Mouse (Mus musculus) forebrain, embryonic 16.5 days (tissue): Measurements from ENCODE around the gene Chil5. TPM values are rescaled to one million over a fixed set of nuclear protein-coding genes. Genes with fewer than 3 reads are reported as not detected.
"Not testable (repeated sequence)": the region's sequence is repeated elsewhere in the genome, so short reads cannot be mapped to it uniquely, and the experiment has no call there.

ENCODE experiments used
- ATAC-seq: fragments of 200-750 bp; cut with Nextera tagmentation; 2 replicates; pipeline ENCODE4 v1.8.0; 2017; ENCODE audit warnings: mild to moderate bottlenecking, moderate library complexity
- H3K27ac ChIP-seq: fragments of 300-500 bp; sonication (generic); 2 replicates; pipeline ENCODE4 v1.5.1; 2014; ENCODE audit warnings: low read length, control low read depth
- H3K27me3 ChIP-seq: fragments of 300-500 bp; sonication (generic); replicated peaks from 2 replicates; pipeline ENCODE4 v1.6.1; 2014; ENCODE audit warnings: low read length; ENCODE audit not compliant: control insufficient read depth, insufficient read depth
- H3K36me3 ChIP-seq: fragments of 300-500 bp; sonication (generic); 2 replicates; pipeline ENCODE4 v1.6.1; 2014; ENCODE audit not compliant: control insufficient read depth, insufficient read depth
- H3K4me1 ChIP-seq: fragments of 300-500 bp; sonication (generic); replicated peaks from 2 replicates; pipeline ENCODE4 v1.6.1; 2014; ENCODE audit warnings: low read length; ENCODE audit not compliant: control insufficient read depth, insufficient read depth
- H3K4me2 ChIP-seq: fragments of 300-500 bp; sonication (generic); 2 replicates; pipeline ENCODE4 v1.6.1; 2014; ENCODE audit warnings: mild to moderate bottlenecking, low read length, control low read depth
- H3K4me3 ChIP-seq: fragments of 300-500 bp; sonication (generic); replicated peaks from 2 replicates; pipeline ENCODE4 v1.5.1; 2014; ENCODE audit warnings: mild to moderate bottlenecking, low read length, control low read depth
- H3K9ac ChIP-seq: fragments of 300-500 bp; sonication (generic); replicated peaks from 2 replicates; pipeline ENCODE4 v1.6.1; 2014; ENCODE audit warnings: low read depth, low read length, control low read depth
- H3K9me3 ChIP-seq: fragments of 300-500 bp; sonication (generic); 2 replicates; pipeline ENCODE4 v1.6.1; 2016; ENCODE audit warnings: low read length; ENCODE audit not compliant: control insufficient read depth
- WGBS: fragments of 180-500 bp; shearing (Covaris S2); extraction: QIAGEN DNeasy Blood & Tissue Kit; methylation state at CpG from one replicate; pipeline ENCODE4 v1.1.7; 2014; 5-methylcytosine and 5-hydroxymethylcytosine counted together
- polyA plus RNA-seq: library from polyadenylated mRNA; unstranded; fragments of >200 nt; fragmentation: Nextera tagmentation; extraction: Ambion mirVana; gene quantifications from 2 replicates; pipeline ENCODE4 v1.2.1, GENCODE M21; 2015

Chil5 gene
- not detected in 2 replicates for polyA plus RNA-seq

DNA sequence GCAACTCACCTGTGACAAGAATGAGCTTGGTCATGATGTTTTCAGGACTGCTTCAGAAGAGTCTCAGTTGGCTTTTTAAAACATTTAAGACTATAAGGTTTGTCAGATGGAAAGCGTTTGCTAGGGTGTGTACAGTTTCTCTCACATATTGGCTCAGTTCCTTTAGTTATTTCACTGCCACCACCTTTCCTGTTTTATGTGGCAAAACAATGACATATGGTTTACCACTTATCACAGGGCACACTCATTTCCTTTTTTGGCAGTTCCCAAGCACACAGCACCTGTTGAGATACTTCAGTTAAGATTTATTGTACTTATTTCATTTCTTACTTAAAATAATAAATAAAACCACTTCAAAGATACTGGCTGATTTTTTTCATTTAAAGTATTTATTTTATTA, at the start of gene Chil5:
Gene Chil5, minus strand, starts transcription at position 34 of the 400 bp plus-strand sequence.
- WGBS = 73% methylated on average over 1 of the region's 1 CpGs
- no peaks in the 10 kb centered on the region for H3K27me3 ChIP-seq

DNA sequence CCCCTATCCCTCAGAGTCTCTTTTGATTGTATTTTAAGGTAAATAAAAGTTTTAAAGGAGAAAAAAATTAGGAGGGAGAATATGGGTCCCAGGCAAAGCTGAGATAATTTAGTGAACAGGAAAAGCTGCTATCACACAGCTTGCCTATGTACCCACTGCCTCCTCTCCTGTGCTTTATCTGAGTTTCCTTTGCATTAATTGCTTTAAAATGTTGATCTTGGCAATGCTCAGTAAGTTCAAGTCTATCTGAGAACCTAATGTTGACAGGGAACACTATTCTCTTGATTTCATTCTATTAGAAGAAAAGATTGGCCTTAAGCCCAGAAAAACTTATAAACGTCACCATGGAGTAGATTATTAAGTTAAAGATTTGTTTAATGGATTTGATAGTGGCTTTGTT, 42.2 kb upstream of the Chil5 start:
- no peaks in the 10 kb centered on the region for H3K27me3 ChIP-seq
- WGBS = 44% methylated on average over 1 of the region's 1 CpGs
- no peak overlapping the region for H3K9ac ChIP-seq
- no peaks in the 10 kb centered on the region for H3K36me3 ChIP-seq
- no peaks in the 10 kb centered on the region for H3K9me3 ChIP-seq
- no peak for ATAC-seq
- no peak overlapping the region for H3K27ac ChIP-seq
- no peak overlapping the region for H3K4me3 ChIP-seq
- H3K4me1 ChIP-seq = no peaks in the 10 kb centered on the region
- no peak overlapping the region for H3K4me2 ChIP-seq

More for the DNA sequence above, at the start of gene Chil5:
- Histone ChIP-seq H3K4me3 (no peak within 1 kb of the TSS), H3K4me1 (no peaks in the 10 kb centered on the region), H3K9me3 (no peaks in the 10 kb centered on the region), H3K4me2 (no peak within 1 kb of the TSS), H3K27ac (no peak within 1 kb of the TSS), H3K36me3 (no peaks in the 10 kb centered on the region), H3K9ac (no peak within 1 kb of the TSS)
- no peak for ATAC-seq

DNA sequence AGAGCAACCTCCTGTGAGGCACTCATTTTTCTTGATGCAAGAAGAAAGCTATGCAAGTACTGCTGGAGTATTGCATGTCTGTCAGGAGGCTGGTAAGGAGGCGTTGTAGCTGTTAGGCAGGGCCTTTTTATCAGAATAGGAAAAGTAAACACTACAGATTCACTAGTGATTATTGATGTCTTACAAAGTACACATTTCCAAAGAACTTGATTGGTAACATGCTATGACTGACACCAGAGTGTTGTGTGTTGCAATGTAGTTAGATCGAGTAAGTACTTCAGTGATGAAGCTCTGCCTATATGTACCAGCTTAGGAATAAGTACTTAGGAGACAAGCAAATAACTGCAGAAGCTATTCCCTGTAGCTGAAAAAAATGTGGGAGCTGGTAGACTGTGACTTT, 38.4 kb upstream of the Chil5 start:
- Histone ChIP-seq H3K9ac (no peak overlapping the region), H3K27me3 (no peaks in the 10 kb centered on the region), H3K4me1 (no peaks in the 10 kb centered on the region), H3K9me3 (no peaks in the 10 kb centered on the region), H3K4me3 (no peak overlapping the region), H3K36me3 (no peaks in the 10 kb centered on the region), H3K27ac (no peak overlapping the region), H3K4me2 (no peak overlapping the region)
- no peak for ATAC-seq
- 80% methylated on average over 2 of the region's 2 CpGs for WGBS

DNA sequence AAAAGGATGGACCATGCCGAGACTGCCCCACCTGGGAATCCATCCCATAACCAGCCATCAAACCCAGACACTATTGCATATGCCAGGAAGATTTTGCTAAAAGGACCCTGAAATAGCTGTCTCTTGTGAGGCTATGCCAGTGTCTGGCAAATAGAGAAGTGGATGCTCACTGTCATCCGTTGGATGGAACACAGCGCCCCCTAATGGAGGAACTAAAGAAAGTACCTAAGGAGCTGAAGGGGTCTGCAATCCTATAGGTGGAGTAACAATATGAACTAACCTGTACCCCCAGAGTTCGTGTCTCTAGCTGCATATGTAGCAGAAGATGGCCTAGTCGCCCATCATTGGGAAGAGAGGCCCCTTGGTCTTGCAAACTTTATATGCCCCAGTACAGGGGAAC, 35.1 kb upstream of the Chil5 start:
- H3K9me3 ChIP-seq, H3K27ac ChIP-seq, H3K4me3 ChIP-seq, H3K4me1 ChIP-seq, ATAC-seq, H3K27me3 ChIP-seq, H3K36me3 ChIP-seq, H3K9ac ChIP-seq, H3K4me2 ChIP-seq: not testable (repeated sequence)
- WGBS = 39% methylated on average over 5 of the region's 5 CpGs

DNA sequence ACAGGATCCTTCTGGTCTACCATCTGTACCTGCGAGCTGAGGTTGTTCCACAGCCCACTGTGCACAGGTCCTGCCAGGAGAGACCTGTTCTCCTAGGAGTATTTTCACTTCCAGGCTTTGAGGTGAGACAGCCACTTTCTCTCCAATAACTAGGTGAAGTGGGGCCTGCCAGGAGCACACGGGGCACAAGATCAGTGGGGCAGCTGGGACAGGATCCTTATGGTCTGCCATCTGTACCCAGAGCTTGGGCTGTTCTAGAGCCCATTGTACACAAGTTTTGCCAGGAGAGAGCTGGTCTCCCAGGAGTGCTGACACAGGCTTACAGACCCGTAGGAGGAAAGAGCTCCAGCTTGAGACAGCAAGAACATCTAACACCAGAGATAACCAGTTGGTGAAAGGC, 25.4 kb upstream of the Chil5 start:
- H3K27ac ChIP-seq = no peak overlapping the region
- H3K4me3 ChIP-seq = no peak overlapping the region
- ATAC-seq = no peak
- no peaks in the 10 kb centered on the region for H3K9me3 ChIP-seq
- H3K4me2 ChIP-seq = no peak overlapping the region
- H3K9ac ChIP-seq = no peak overlapping the region
- no peaks in the 10 kb centered on the region for H3K27me3 ChIP-seq
- no peaks in the 10 kb centered on the region for H3K4me1 ChIP-seq
- H3K36me3 ChIP-seq = no peaks in the 10 kb centered on the region
- WGBS = 80% methylated on average over 3 of the region's 3 CpGs

DNA sequence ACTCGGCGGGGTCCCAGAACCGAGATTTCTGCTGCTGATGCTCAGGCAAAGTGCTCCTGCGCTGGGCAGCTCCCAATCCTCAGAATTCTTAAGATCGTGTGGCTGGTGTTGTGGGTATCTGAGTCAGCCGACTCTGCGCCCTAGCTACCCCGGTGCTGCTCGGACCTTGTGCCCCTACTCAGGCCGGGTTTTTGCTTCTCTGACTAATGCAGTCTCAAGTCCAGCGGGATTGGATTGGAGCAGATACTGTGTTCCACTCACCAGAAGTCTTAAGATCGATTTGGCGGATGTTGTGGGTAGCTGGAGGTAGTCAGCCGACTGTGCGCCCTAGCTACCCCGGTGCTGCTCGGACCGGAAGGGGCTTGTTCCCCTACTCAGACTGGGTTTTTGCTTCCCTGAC, 19.3 kb upstream of the Chil5 start:
- Histone ChIP-seq H3K27ac (no peak overlapping the region), H3K9me3 (no peaks in the 10 kb centered on the region), H3K9ac (no peak overlapping the region), H3K4me3 (no peak overlapping the region), H3K4me1 (no peaks in the 10 kb centered on the region), H3K27me3 (no peaks in the 10 kb centered on the region), H3K36me3 (no peaks in the 10 kb centered on the region), H3K4me2 (no peak overlapping the region)
- 81% methylated on average over 18 of the region's 18 CpGs for WGBS
- ATAC-seq = no peak

DNA sequence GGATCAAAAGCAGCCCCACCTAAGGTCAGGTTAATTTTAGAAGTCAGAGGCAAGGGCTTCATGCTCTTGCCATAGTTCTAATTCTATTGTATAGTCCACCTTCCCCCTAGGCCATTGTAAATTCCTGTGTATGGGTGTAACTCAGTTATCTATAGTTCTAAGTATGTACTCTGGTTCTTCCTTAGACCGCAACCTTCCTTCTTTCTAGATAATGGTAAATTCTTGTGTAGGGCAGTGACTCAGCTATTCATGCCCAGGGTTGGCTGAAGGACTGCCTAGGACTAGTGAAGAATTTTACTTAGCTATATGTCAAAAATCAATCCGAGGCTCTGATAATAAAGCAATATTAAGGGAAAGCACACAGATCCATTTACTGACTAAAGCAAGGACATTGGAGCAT, 7.7 kb upstream of the Chil5 start:
- Histone ChIP-seq H3K9ac (no peak overlapping the region), H3K4me1 (no peaks in the 10 kb centered on the region), H3K4me2 (no peak overlapping the region), H3K4me3 (no peak overlapping the region), H3K36me3 (no peaks in the 10 kb centered on the region), H3K9me3 (no peaks in the 10 kb centered on the region), H3K27ac (no peak overlapping the region), H3K27me3 (no peaks in the 10 kb centered on the region)
- ATAC-seq = no peak
- 94% methylated on average over 2 of the region's 2 CpGs for WGBS

DNA sequence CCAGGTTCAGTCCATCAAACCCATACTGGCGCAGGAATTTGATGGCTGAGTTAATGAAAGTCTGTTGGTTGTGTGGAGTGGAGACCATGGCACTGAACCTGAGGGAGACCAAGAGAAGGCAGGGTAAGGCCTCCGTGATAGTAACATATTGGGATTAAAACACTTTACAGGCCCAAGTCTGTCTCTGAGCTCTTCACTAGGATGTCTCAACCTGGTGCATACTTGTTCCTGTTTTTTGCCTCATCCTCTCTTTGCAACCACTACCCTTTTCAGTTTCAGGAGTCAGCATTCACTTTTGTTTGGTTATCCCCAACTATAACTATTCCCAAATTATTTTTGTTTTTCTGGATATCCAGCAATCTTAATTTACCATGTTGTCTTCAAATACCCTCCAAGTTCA, 8.5 kb downstream of the Chil5 start:
- no peak for ATAC-seq
- Histone ChIP-seq H3K27me3 (no peaks in the 10 kb centered on the region), H3K4me2 (no peak overlapping the region), H3K4me3 (no peak overlapping the region), H3K9me3 (no peaks in the 10 kb centered on the region), H3K36me3 (no peaks in the 10 kb centered on the region), H3K4me1 (no peaks in the 10 kb centered on the region), H3K27ac (no peak overlapping the region), H3K9ac (no peak overlapping the region)
- 95% methylated on average over 2 of the region's 2 CpGs for WGBS

DNA sequence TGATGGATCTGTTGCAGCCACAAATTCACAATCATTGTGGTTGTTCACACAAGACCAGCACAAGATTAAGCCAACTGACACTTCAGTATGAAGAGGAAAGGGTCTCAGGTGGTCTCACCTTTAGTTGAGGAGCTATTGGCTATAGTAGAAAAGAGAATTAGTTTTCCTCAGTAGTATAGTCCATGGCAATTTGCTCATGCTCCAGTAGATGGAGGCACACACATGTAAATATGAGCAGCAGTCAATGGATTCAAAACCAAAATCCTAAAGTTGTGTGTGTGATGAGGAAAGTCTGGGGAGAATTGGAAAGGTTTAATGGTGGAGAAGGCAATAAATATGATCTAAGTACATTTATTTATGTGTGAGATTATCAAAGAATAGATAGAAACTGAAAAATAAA, 10.8 kb downstream of the Chil5 start:
- peak; percentile 58; the same call in 1 of the 2 replicates for ATAC-seq
- H3K4me2 ChIP-seq = no peak overlapping the region
- H3K9me3 ChIP-seq = no peaks in the 10 kb centered on the region

DNA sequence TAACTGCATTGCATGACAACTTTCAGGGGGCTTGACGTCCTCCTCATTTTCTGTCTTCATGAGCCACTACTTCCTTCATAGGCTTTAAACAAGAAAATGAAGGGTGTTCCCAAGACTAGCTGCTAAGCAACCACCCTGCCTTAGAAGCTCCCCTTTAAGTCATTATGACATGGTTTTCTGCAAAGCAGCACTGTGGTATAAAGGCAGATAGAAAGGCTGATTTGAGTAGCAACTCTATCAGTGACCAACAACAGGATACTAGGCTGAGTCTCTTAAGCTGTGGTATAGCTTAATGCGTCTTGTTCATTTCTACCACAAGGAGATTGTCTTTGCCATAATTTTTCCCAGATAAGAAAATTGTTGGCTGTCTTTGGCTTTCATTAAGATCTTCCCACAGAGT, 18.1 kb downstream of the Chil5 start, which contains the start of gene Pifo:
Gene Pifo, minus strand, starts transcription at position 101 of the 400 bp plus-strand sequence.
- H3K9ac ChIP-seq = no peak within 1 kb of the TSS
- H3K9me3 ChIP-seq = no peaks in the 10 kb centered on the region
- no peak within 1 kb of the TSS for H3K4me3 ChIP-seq
- no peak within 1 kb of the TSS for H3K27ac ChIP-seq
- H3K36me3 ChIP-seq = no peaks in the 10 kb centered on the region
- H3K4me2 ChIP-seq = no peak within 1 kb of the TSS
- ATAC-seq = no peak
- H3K27me3 ChIP-seq = no peaks in the 10 kb centered on the region
- no peaks in the 10 kb centered on the region for H3K4me1 ChIP-seq
- 90% methylated on average over 2 of the region's 2 CpGs for WGBS

More for the DNA sequence above, 10.8 kb downstream of the Chil5 start:
- Histone ChIP-seq H3K36me3 (no peaks in the 10 kb centered on the region), H3K4me3 (no peak overlapping the region), H3K9ac (no peak overlapping the region), H3K27ac (no peak overlapping the region), H3K27me3 (no peaks in the 10 kb centered on the region), H3K4me1 (no peaks in the 10 kb centered on the region)
